Mouse (Mus musculus) layer of hippocampus, adult 18-20 months (tissue): ENCODE data around the gene Cubn. TPM values are rescaled to one million over a fixed set of nuclear protein-coding genes. Genes with fewer than 3 reads are reported as not detected.
A peak's percentile ranks its signal among the peaks of the same experiment; 100 is the strongest.

Source experiments
- DNase-seq, 2 experiments: peaks; one replicate each; pipeline ENCODE4 v3.0.0; 2022; ENCODE audit warnings: low spot score in 2 of 2
- total RNA-seq, 2 experiments: library from RNA; stranded (reverse); gene quantifications; 2 replicates each; pipeline ENCODE4 v1.2.3; 2021

Cubn gene
- total RNA-seq, 2 experiments from 2014 or later, result 0.10 to 0.15 TPM

- DNase-seq, result no peak
Observed at GRCm38 (mm10) chr2:13258606-13259005, 233.0 kb downstream of the Cubn start.

DNA sequence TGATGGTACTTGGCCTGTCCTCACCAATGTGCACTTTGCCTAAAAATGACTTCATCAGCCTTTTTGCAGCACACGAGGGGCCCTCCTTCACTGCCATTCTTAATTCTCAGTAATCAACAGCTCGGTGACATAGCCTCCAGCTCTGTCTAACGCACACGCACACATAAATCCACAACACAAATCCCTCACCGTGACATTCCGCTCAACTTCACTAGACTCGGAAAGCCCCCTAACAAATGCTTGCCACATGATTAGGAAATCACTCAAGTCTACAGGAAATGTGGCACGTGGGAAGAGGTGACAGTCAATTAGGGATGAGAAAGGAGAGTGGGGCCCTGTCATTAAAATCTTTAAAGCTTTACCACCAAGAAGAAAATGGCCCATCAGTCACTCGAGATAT is 250.9 kb downstream of the Cubn start:
- DNase-seq, result no peak

DNA sequence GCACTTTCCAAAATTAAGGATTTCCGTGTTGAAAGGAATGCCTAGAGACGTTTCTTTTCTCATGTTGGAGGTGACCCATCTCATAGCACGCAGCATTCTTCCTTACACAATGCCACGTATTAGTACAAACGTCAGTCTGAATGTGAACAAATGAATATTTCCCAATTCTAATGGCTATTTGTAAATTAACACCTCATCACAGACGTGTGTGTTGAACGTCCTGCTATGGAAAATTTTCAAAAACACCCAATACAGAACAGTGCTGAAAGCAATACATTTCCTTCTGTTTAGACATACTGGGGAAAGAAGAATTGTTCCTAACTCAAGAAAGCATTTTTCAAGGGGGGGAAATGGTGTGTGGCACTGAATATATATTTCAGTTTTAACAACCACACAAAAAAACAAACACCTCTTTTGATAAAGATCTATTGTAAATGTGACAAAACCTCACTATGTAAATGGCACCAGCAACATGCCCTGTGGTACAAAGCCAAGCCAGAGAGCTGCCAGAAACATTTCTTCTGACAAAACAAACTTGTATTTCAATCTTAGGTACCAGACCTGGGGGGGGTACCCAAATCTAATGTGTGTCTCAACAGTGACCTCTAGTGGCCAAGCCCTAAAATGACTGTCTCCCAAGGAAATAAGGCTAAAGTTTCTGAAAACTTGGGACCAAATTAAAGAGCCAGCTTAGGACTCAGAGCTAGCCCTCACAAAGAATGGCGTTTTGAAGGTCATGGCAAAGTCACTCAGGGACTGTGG is 254.3 kb downstream of the Cubn start:
- DNase-seq, result peak in 1 of 2 experiments; percentile 74

- no peak for DNase-seq
Observed at GRCm38 (mm10) chr2:13235696-13236095, 255.9 kb downstream of the Cubn start.

- DNase-seq, result no peak
Observed at GRCm38 (mm10) chr2:13234796-13235195, 256.8 kb downstream of the Cubn start.

GRCm38 (mm10) chr2:13233902-13234301 is 257.7 kb downstream of the Cubn start:
- DNase-seq, result no peak

- DNase-seq, result no peak
Observed at GRCm38 (mm10) chr2:13233254-13233835, 258.3 kb downstream of the Cubn start.

DNA sequence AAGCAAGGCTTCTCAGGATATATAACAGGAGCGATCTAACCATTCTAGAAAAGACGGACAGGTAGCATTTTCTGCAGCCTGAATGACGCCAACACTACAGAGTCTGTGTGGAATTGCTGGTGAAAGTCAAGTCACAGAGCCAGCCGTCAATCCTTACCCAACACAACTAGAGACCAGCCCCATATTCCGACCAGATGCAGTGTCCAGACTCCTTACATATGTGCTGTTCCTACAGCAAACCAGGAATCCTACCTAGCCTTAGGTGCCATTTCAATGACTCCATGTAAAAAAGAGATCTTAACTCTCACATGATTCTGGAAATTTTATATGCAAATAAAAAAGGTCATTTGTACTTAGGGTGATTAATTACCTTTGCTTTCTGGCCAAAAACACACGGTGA is 259.3 kb downstream of the Cubn start:
- DNase-seq, result no peak

DNA sequence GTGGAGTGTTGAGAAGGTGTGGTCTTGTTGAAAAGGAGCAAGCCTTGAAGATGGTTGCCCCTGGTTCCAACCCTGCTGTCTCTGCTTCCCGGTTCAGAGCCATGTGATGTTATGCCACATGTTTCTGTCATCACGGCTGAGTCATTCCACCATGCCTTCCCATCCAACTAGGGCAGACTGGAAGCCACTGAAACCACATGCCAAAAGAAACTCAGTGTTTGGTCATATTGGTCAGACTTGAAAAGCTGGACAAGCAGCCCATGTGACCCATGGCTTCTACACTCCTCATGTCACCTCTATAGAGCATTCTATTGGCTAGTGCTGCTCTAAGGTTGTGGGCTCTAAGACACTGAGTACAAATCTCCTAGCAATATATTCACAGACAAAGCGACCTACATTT is 261.9 kb downstream of the Cubn start:
- DNase-seq, result no peak

Other genes starting within 250 kb of the Cubn start
- 10 to 100 TPM; 29.1 to 33.6 TPM for gene Rsu1, start 220.4 kb downstream of the Cubn start, total RNA-seq
- gene Trdmt1, start 52.9 kb upstream of the Cubn start, total RNA-seq, result 1 to 10 TPM; 4.4 to 4.6 TPM
- 10 to 100 TPM; 58.9 to 60.6 TPM for gene Vim, start 82.1 kb upstream of the Cubn start, total RNA-seq